Mouse (Mus musculus): ENCODE results near the gene Ralgps2. TPM values are rescaled to one million over a fixed set of nuclear protein-coding genes. Genes with fewer than 3 reads are reported as not detected.

Gene Ralgps2
- polyA plus RNA-seq, 1 experiment, result 123 TPM

DNA sequence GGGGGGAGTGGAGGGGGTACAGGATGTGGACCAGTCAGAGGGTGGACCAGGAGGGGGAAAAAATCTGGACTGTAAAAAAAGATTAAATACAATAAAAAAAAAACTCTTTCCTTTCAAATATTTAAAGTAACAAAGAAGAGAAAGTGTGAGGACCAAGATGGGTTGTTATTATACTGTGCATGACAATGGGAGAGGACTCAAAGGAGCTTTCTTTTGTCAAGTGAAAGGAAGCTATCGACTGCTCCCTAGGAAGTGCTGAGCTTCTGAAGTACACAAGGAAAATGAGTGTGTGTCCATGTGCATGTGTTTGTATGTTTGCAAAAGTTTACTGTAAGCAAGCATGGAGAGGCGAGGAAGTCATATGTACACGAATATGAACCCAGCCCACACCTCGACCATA is 40.3 kb upstream of the Ralgps2 start:
- no peaks in the 10 kb centered on the region for H3K36me3 ChIP-seq (ENCODE audit: control insufficient read depth, insufficient read depth, low read length)
- TF ChIP-seq POLR2A (IDR thresholded peaks at IDR 0.05; ENCODE audit: control insufficient read depth, low read depth, low read length) (no peak), CTCF (IDR thresholded peaks at IDR 0.05; ENCODE audit: control insufficient read depth, insufficient read depth, insufficient replicate concordance, low read depth, low read length) (no peak)
- H3K27ac ChIP-seq (ENCODE audit: control insufficient read depth, insufficient read depth, low read depth, low read length), result no peak overlapping the region
- H3K27me3 ChIP-seq (ENCODE audit: control insufficient read depth, insufficient read depth, low read length), result no peaks in the 10 kb centered on the region
- no peaks in the 10 kb centered on the region; the same call in 1 of the 2 replicates for H3K4me1 ChIP-seq (ENCODE audit: control insufficient read depth, insufficient read depth, low read length)
- H3K4me3 ChIP-seq (ENCODE audit: control insufficient read depth, low read depth, low read length), result no peak overlapping the region

DNA sequence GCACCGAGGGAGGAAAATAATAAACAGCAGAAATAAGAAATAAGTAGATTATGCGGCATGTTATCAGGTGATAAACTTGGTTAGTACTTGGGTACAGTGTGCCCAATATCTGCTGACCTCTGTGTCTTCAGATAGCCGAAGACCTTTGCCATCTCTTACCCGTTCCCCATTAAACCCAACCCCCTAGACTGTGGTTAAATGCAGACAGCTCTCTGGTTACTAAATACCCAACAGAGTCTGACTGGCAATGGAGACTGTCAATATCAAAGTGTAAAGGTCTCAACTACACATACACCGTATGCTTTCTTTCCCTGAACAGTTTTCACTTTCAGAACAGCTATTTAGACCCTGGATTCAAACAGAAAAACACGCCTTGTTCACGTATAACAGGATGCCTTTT is 39.2 kb upstream of the Ralgps2 start:
- TF ChIP-seq CTCF (IDR thresholded peaks at IDR 0.05; ENCODE audit: control insufficient read depth, insufficient read depth, insufficient replicate concordance, low read depth, low read length), result no peak
- TF ChIP-seq POLR2A (IDR thresholded peaks at IDR 0.05; ENCODE audit: control insufficient read depth, low read depth, low read length), result no peak
- H3K36me3 ChIP-seq (ENCODE audit: control insufficient read depth, insufficient read depth, low read length), result no peaks in the 10 kb centered on the region
- no peak overlapping the region for H3K27ac ChIP-seq (ENCODE audit: control insufficient read depth, insufficient read depth, low read depth, low read length)
- no peaks in the 10 kb centered on the region; the same call in 1 of the 2 replicates for H3K4me1 ChIP-seq (ENCODE audit: control insufficient read depth, insufficient read depth, low read length)
- H3K27me3 ChIP-seq (ENCODE audit: control insufficient read depth, insufficient read depth, low read length), result no peaks in the 10 kb centered on the region
- no peak overlapping the region for H3K4me3 ChIP-seq (ENCODE audit: control insufficient read depth, low read depth, low read length)

- Histone ChIP-seq H3K36me3 (ENCODE audit: control insufficient read depth, insufficient read depth, low read length) (no peaks in the 10 kb centered on the region), H3K27me3 (ENCODE audit: control insufficient read depth, insufficient read depth, low read length) (no peaks in the 10 kb centered on the region), H3K4me3 (ENCODE audit: control insufficient read depth, low read depth, low read length) (no peak overlapping the region), H3K27ac (ENCODE audit: control insufficient read depth, insufficient read depth, low read depth, low read length) (no peak overlapping the region), H3K4me1 (ENCODE audit: control insufficient read depth, insufficient read depth, low read length) (peaks cover 14% of the 10 kb centered on the region)
- no peak for TF ChIP-seq POLR2A (IDR thresholded peaks at IDR 0.05; ENCODE audit: control insufficient read depth, low read depth, low read length)
- TF ChIP-seq CTCF (IDR thresholded peaks at IDR 0.05; ENCODE audit: control insufficient read depth, insufficient read depth, insufficient replicate concordance, low read depth, low read length), result no peak
Measured at GRCm38 (mm10) chr1:156973857-156974256, 34.4 kb upstream of the Ralgps2 start.

- Histone ChIP-seq H3K36me3 (ENCODE audit: control insufficient read depth, insufficient read depth, low read length) (no peaks in the 10 kb centered on the region), H3K27ac (ENCODE audit: control insufficient read depth, insufficient read depth, low read depth, low read length) (no peak overlapping the region), H3K4me1 (ENCODE audit: control insufficient read depth, insufficient read depth, low read length) (peaks cover 24% of the 10 kb centered on the region), H3K4me3 (ENCODE audit: control insufficient read depth, low read depth, low read length) (no peak overlapping the region), H3K27me3 (ENCODE audit: control insufficient read depth, insufficient read depth, low read length) (no peaks in the 10 kb centered on the region)
- TF ChIP-seq CTCF (IDR thresholded peaks at IDR 0.05; ENCODE audit: control insufficient read depth, insufficient read depth, insufficient replicate concordance, low read depth, low read length) (no peak), POLR2A (IDR thresholded peaks at IDR 0.05; ENCODE audit: control insufficient read depth, low read depth, low read length) (no peak)
Measured at GRCm38 (mm10) chr1:156972391-156972790, 33.0 kb upstream of the Ralgps2 start.

DNA sequence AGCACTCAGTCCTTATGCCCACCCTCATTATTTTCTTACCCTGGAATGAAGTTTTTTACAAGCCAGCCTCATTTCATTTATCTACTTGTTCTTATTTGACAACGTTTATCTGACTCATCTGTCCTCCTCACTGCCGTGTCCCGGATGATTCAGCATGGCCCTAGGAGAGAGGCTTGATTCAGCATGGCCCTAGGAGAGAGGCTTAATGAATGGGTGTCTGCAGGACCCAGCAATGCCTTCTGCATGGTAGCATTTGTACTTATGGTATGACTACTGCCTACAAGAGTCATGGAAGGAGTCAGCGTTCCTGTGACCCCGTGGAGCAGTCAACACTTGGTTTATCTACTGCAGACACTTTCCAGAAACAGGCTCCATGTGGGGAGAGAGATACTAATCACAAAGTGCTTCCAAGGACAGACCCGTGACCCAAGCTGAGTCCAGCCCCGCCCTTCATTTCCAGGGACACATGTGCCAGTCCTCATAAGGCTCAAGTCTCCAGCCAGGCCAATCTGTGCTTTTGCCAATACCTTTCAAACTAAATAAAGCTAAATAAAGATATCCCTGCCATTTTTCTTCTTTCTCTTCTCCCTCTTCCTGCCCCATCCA is 31.9 kb upstream of the Ralgps2 start:
- H3K4me1 ChIP-seq (ENCODE audit: control insufficient read depth, insufficient read depth, low read length), result peaks cover 24% of the 10 kb centered on the region
- no peaks in the 10 kb centered on the region for H3K27me3 ChIP-seq (ENCODE audit: control insufficient read depth, insufficient read depth, low read length)
- no peak for TF ChIP-seq POLR2A (IDR thresholded peaks at IDR 0.05; ENCODE audit: control insufficient read depth, low read depth, low read length)
- TF ChIP-seq CTCF (IDR thresholded peaks at IDR 0.05; ENCODE audit: control insufficient read depth, insufficient read depth, insufficient replicate concordance, low read depth, low read length), result no peak
- no peaks in the 10 kb centered on the region for H3K36me3 ChIP-seq (ENCODE audit: control insufficient read depth, insufficient read depth, low read length)
- H3K27ac ChIP-seq (ENCODE audit: control insufficient read depth, insufficient read depth, low read depth, low read length), result peak overlapping the region; percentile 71
- peak overlapping the region; percentile 8; the same call in 1 of the 2 replicates for H3K4me3 ChIP-seq (ENCODE audit: control insufficient read depth, low read depth, low read length)

DNA sequence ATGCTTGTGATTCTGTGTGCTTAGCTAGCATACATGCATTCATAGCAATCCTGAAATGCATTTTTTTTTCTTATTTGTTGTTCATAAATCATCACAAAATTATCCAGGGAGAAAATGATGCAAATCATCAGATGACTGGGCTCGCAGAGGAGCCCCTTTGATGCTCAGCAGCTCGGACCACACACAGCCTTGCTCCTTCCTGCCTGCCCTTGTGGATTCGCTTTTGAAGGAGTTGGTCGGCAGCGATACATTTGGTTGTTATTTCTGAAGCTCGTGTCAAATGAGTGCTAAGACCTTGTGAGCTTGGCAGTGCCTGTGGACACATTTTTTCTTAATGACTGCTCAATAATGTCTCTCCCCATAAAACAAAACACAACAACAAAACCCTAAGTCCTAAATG is 31.2 kb upstream of the Ralgps2 start:
- Histone ChIP-seq H3K4me3 (ENCODE audit: control insufficient read depth, low read depth, low read length) (no peak overlapping the region), H3K4me1 (ENCODE audit: control insufficient read depth, insufficient read depth, low read length) (peaks cover 24% of the 10 kb centered on the region), H3K27me3 (ENCODE audit: control insufficient read depth, insufficient read depth, low read length) (no peaks in the 10 kb centered on the region), H3K36me3 (ENCODE audit: control insufficient read depth, insufficient read depth, low read length) (no peaks in the 10 kb centered on the region), H3K27ac (ENCODE audit: control insufficient read depth, insufficient read depth, low read depth, low read length) (peak overlapping the region; percentile 71)
- TF ChIP-seq CTCF (IDR thresholded peaks at IDR 0.05; ENCODE audit: control insufficient read depth, insufficient read depth, insufficient replicate concordance, low read depth, low read length) (no peak), POLR2A (IDR thresholded peaks at IDR 0.05; ENCODE audit: control insufficient read depth, low read depth, low read length) (no peak)

DNA sequence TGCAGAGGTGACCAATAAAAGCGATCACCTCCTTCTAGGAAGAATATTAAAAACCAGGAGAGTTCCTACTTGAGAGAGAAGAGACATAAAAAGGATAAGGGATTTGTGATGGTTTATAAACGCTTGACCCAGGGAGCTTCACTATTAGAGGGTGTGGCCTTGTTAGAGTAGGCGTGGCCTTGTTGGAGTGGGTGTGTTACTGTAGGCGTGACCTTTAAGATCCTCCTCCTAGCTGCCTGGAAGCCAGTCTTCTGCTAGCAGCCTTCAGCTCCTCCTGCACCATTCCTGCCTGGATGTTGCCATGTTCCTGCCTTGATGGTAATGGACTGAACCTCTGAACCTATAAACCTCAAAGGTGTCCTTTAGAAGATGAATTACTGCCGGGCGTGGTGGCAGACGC is 28.7 kb upstream of the Ralgps2 start:
- TF ChIP-seq CTCF (IDR thresholded peaks at IDR 0.05; ENCODE audit: control insufficient read depth, insufficient read depth, insufficient replicate concordance, low read depth, low read length), result no peak
- no peak for TF ChIP-seq POLR2A (IDR thresholded peaks at IDR 0.05; ENCODE audit: control insufficient read depth, low read depth, low read length)
- Histone ChIP-seq H3K27me3 (ENCODE audit: control insufficient read depth, insufficient read depth, low read length) (no peaks in the 10 kb centered on the region), H3K36me3 (ENCODE audit: control insufficient read depth, insufficient read depth, low read length) (no peaks in the 10 kb centered on the region), H3K4me1 (ENCODE audit: control insufficient read depth, insufficient read depth, low read length) (peaks cover 24% of the 10 kb centered on the region), H3K27ac (ENCODE audit: control insufficient read depth, insufficient read depth, low read depth, low read length) (peak overlapping the region; percentile 39; the same call in 1 of the 2 replicates), H3K4me3 (ENCODE audit: control insufficient read depth, low read depth, low read length) (peak overlapping the region; percentile 19; the same call in 1 of the 2 replicates)
